In genomic region chr8:54610238-54610637, GRCm38 (mm10) we compare ENCODE assay signal across 12 mouse cellular contexts. TPM values are rescaled to one million over a fixed set of nuclear protein-coding genes. Genes with fewer than 3 reads are reported as not detected.
A peak's percentile ranks its signal among the peaks of the same experiment; 100 is the strongest.
DNase-seq lines count a peak whose midpoint lies in the region; ATAC-seq and TF ChIP-seq lines count a peak whose summit lies in the region.
"Had no signal": no experiment of that assay in that cellular context is flagged by ENCODE, and none has a peak within 500 bp of the region (broad histone marks: within the 10 kb centered on the region; RNA-seq: fewer than 3 reads in every experiment).

No protein-coding gene starts in this region.

- ATAC-seq in forebrain, embryonic 14.5 days: no peak
- no peak for ATAC-seq in cerebellum, adult (ENCODE audit: insufficient number of reproducible peaks, low FRiP score, low TSS enrichment)
- ATAC-seq in forebrain, embryonic 12.5 days (ENCODE audit: low FRiP score): no peak

- TF ChIP-seq CTCF in C2C12 (IDR thresholded peaks at IDR 0.05; ENCODE audit: control insufficient read depth, insufficient read depth, insufficient read length): no peak

- H3K27me3 ChIP-seq in forebrain, embryonic 14.5 days (replicated peaks; ENCODE audit: control insufficient read depth, insufficient read depth, low read length): no peaks in the 10 kb centered on the region
- no peaks in the 10 kb centered on the region for H3K27me3 ChIP-seq in forebrain, embryonic 10.5 days (ENCODE audit: poor library complexity, severe bottlenecking)
- H3K27me3 ChIP-seq in C2C12 (ENCODE audit: control insufficient read depth, insufficient read depth, insufficient read length): no peaks in the 10 kb centered on the region
- H3K27me3 ChIP-seq in forebrain, embryonic 12.5 days: no peaks in the 10 kb centered on the region
- H3K27me3 ChIP-seq: liver, embryonic 13.5 days had no signal

- H3K79me3 ChIP-seq in C2C12 (ENCODE audit: low read depth): no peaks in the 10 kb centered on the region

- WGBS in forebrain, embryonic 14.5 days: 80% methylated on average over 4 of the region's 4 CpGs
- 90% methylated on average over 4 of the region's 4 CpGs for WGBS in forebrain, embryonic 10.5 days
- WGBS in forebrain, embryonic 12.5 days: 86% methylated on average over 4 of the region's 4 CpGs

- H3K9me3 ChIP-seq in forebrain, embryonic 14.5 days (replicated peaks; ENCODE audit: control insufficient read depth, low read length): no peaks in the 10 kb centered on the region
- no peaks in the 10 kb centered on the region for H3K9me3 ChIP-seq in forebrain, embryonic 10.5 days
- no peaks in the 10 kb centered on the region for H3K9me3 ChIP-seq in forebrain, embryonic 12.5 days
- H3K9me3 ChIP-seq: liver, embryonic 13.5 days had no signal

- no peaks in the 10 kb centered on the region for H3K36me3 ChIP-seq in forebrain, embryonic 14.5 days (ENCODE audit: control insufficient read depth, insufficient read depth, low read length)
- no peaks in the 10 kb centered on the region for H3K36me3 ChIP-seq in forebrain, embryonic 10.5 days (replicated peaks)
- H3K36me3 ChIP-seq in C2C12 (ENCODE audit: control insufficient read depth, insufficient read depth): no peaks in the 10 kb centered on the region
- no peaks in the 10 kb centered on the region for H3K36me3 ChIP-seq in forebrain, embryonic 12.5 days (replicated peaks)
- H3K36me3 ChIP-seq: liver, embryonic 13.5 days had no signal

- no peak overlapping the region for H3K27ac ChIP-seq in forebrain, embryonic 14.5 days (ENCODE audit: low read depth, low read length)
- H3K27ac ChIP-seq in forebrain, embryonic 10.5 days: no peak overlapping the region
- no peak overlapping the region for H3K27ac ChIP-seq in forebrain, embryonic 12.5 days
- H3K27ac ChIP-seq: liver, embryonic 13.5 days had no signal

- peak; percentile 1 for DNase-seq in forebrain, embryonic 14.5 days (ENCODE audit: low spot score)
- DNase-seq in forebrain, embryonic 10.5 days (ENCODE audit: extremely low spot score, low spot score): no peak
- DNase-seq in gastrocnemius, adult 8-10 months (ENCODE audit: low spot score in 2 of 2): peak; percentile 5 to 42
- DNase-seq in kidney, adult 9 months: peak; percentile 41
- DNase-seq in cerebellum, adult 18-20 months: no peak
- DNase-seq: B cell, adult 2 months; liver, embryonic 13.5 days had no signal

- no peak overlapping the region for H3K4me3 ChIP-seq in forebrain, embryonic 14.5 days (ENCODE audit: low read depth, low read length)
- no peak overlapping the region for H3K4me3 ChIP-seq in forebrain, embryonic 10.5 days
- no peak overlapping the region for H3K4me3 ChIP-seq in C2C12 (ENCODE audit: insufficient read depth, poor library complexity, severe bottlenecking)
- H3K4me3 ChIP-seq in forebrain, embryonic 12.5 days (replicated peaks): no peak overlapping the region
- H3K4me3 ChIP-seq: liver, embryonic 13.5 days had no signal

- no peaks in the 10 kb centered on the region for H3K4me1 ChIP-seq in forebrain, embryonic 14.5 days (ENCODE audit: control insufficient read depth, insufficient read depth, low read length)
- H3K4me1 ChIP-seq in forebrain, embryonic 10.5 days: no peaks in the 10 kb centered on the region
- no peaks in the 10 kb centered on the region for H3K4me1 ChIP-seq in forebrain, embryonic 12.5 days
- H3K4me1 ChIP-seq: liver, embryonic 13.5 days had no signal

- no peak overlapping the region for H3ac ChIP-seq in C2C12 (ENCODE audit: control insufficient read depth, insufficient read length, low read depth)

- no peaks in the 10 kb centered on the region for H3K79me2 ChIP-seq in C2C12 (ENCODE audit: control insufficient read depth, insufficient read depth)

- H3K9ac ChIP-seq in forebrain, embryonic 14.5 days (ENCODE audit: low read length): no peak overlapping the region
- H3K9ac ChIP-seq in forebrain, embryonic 12.5 days: no peak overlapping the region
- H3K9ac ChIP-seq: liver, embryonic 13.5 days had no signal

- no peak overlapping the region for H3K4me2 ChIP-seq in forebrain, embryonic 14.5 days (ENCODE audit: low read length)
- no peak overlapping the region for H3K4me2 ChIP-seq in forebrain, embryonic 12.5 days
- H3K4me2 ChIP-seq: liver, embryonic 13.5 days had no signal

TF ChIP-seq in C2C12, 6 proteins besides CTCF, POLR2A, EP300 and RAD21:
- TF ChIP-seq FOSL1 (IDR thresholded peaks at IDR 0.05; ENCODE audit: insufficient read depth, low read length, poor library complexity, severe bottlenecking) (peak; percentile 1), MAX (IDR thresholded peaks at IDR 0.05) (no peak), MYOG (IDR thresholded peaks at IDR 0.05; ENCODE audit: control insufficient read depth, extremely low read depth, insufficient read length) (no peak), USF1 (IDR thresholded peaks at IDR 0.05; ENCODE audit: low read depth) (no peak), MYOD1 (IDR thresholded peaks at IDR 0.05; ENCODE audit: control insufficient read depth, insufficient read length, low read depth) (peak; percentile 51)

RNA-seq across cellular contexts. Expression of gene Spata4, which starts 9.7 kb away (rescaled TPM):
- 0.21 and 0.22 TPM in 2 replicates for polyA plus RNA-seq in forebrain, embryonic 14.5 days (2014; fragmentation: Nextera tagmentation; extraction: Ambion mirVana)
- polyA plus RNA-seq in forebrain, embryonic 10.5 days (2016; fragmentation: Nextera tagmentation; extraction: Ambion mirVana): not detected in 2 replicates
- not detected for polyA plus RNA-seq in C2C12 (2012; fragmentation: generic; extraction: Trizol)
- not detected for total RNA-seq in gastrocnemius, adult 8-10 months (2022)
- polyA plus RNA-seq in forebrain, embryonic 12.5 days (2016; fragmentation: Nextera tagmentation; extraction: Ambion mirVana): 0.31 TPM in 1 of 2 replicates, not detected in the other
- polyA plus RNA-seq: large intestine, adult 2 months; liver, embryonic 13.5 days; small intestine, adult 2 months had no signal

Comparison
In these comparisons a context has a peak if more than half of its experiments do, and no peak if none do; other contexts are left out.
1. DNase-seq: peak in forebrain, embryonic 14.5 days (single experiment), gastrocnemius, adult 8-10 months (2 of 2) and kidney, adult 9 months (single experiment); none in forebrain, embryonic 10.5 days (single experiment) and cerebellum, adult 18-20 months (0 of 2).